Mouse (Mus musculus): ENCODE data around the gene Wdr72.

Gene Wdr72

GRCm38 (mm10) chr9:74109761-74110460 lies at the start of gene Wdr72:
TSS of gene Wdr72 (plus strand) at chr9:74110356.
- no peak for DNase-seq (ENCODE audit: low spot score in 2 of 2)

- no peak for DNase-seq (ENCODE audit: low spot score in 2 of 2)
Measured at GRCm38 (mm10) chr9:74066278-74066677, 43.9 kb upstream of the Wdr72 start.

GRCm38 (mm10) chr9:74066766-74067165 lies 43.4 kb upstream of the Wdr72 start:
- DNase-seq (ENCODE audit: low spot score in 2 of 2), result no peak

- no peak for DNase-seq (ENCODE audit: low spot score in 2 of 2)
Measured at GRCm38 (mm10) chr9:74075958-74076357, 34.2 kb upstream of the Wdr72 start.

GRCm38 (mm10) chr9:74078458-74078857 lies 31.7 kb upstream of the Wdr72 start:
- DNase-seq (ENCODE audit: low spot score in 2 of 2), result no peak

- DNase-seq (ENCODE audit: low spot score in 2 of 2), result no peak
Measured at GRCm38 (mm10) chr9:74080241-74080640, 29.9 kb upstream of the Wdr72 start.

- DNase-seq (ENCODE audit: low spot score in 2 of 2), result no peak
Measured at GRCm38 (mm10) chr9:74101591-74101990, 8.6 kb upstream of the Wdr72 start.

GRCm38 (mm10) chr9:74102615-74103014 lies 7.5 kb upstream of the Wdr72 start:
- DNase-seq (ENCODE audit: low spot score in 2 of 2), result no peak

GRCm38 (mm10) chr9:74110461-74110816 lies 283 bp downstream of the Wdr72 start:
- DNase-seq (ENCODE audit: low spot score in 2 of 2), result no peak

- no peak for DNase-seq (ENCODE audit: low spot score in 2 of 2)
Measured at GRCm38 (mm10) chr9:74112526-74112925, 2.4 kb downstream of the Wdr72 start.

GRCm38 (mm10) chr9:74126222-74126621 lies 16.1 kb downstream of the Wdr72 start:
- DNase-seq (ENCODE audit: low spot score in 2 of 2), result no peak

- no peak for DNase-seq (ENCODE audit: low spot score in 2 of 2)
Measured at GRCm38 (mm10) chr9:74134010-74134409, 23.9 kb downstream of the Wdr72 start.

- DNase-seq (ENCODE audit: low spot score in 2 of 2), result peak; percentile 43 to 55
Measured at GRCm38 (mm10) chr9:74141864-74142263, 31.7 kb downstream of the Wdr72 start.

- DNase-seq (ENCODE audit: low spot score in 2 of 2), result no peak
Measured at GRCm38 (mm10) chr9:74142705-74143104, 32.5 kb downstream of the Wdr72 start.

GRCm38 (mm10) chr9:74145203-74145602 lies 35.0 kb downstream of the Wdr72 start:
- DNase-seq (ENCODE audit: low spot score in 2 of 2), result no peak

- no peak for DNase-seq (ENCODE audit: low spot score in 2 of 2)
Measured at GRCm38 (mm10) chr9:74148306-74148705, 38.1 kb downstream of the Wdr72 start.

- no peak for DNase-seq (ENCODE audit: low spot score in 2 of 2)
Measured at GRCm38 (mm10) chr9:74160361-74160933, 50.3 kb downstream of the Wdr72 start.

GRCm38 (mm10) chr9:74165697-74166096 lies 55.5 kb downstream of the Wdr72 start:
- no peak for DNase-seq (ENCODE audit: low spot score in 2 of 2)

GRCm38 (mm10) chr9:74169904-74170303 lies 59.7 kb downstream of the Wdr72 start:
- peak in 1 of 2 experiments; percentile 5 for DNase-seq (ENCODE audit: low spot score in 2 of 2)

GRCm38 (mm10) chr9:74186748-74187400 lies 76.7 kb downstream of the Wdr72 start:
- DNase-seq (ENCODE audit: low spot score in 2 of 2), result no peak

GRCm38 (mm10) chr9:74187401-74188029 lies 77.4 kb downstream of the Wdr72 start:
- DNase-seq (ENCODE audit: low spot score in 2 of 2), result no peak

GRCm38 (mm10) chr9:74194898-74195297 lies 84.7 kb downstream of the Wdr72 start:
- no peak for DNase-seq (ENCODE audit: low spot score in 2 of 2)

GRCm38 (mm10) chr9:74228272-74228671 lies 118.1 kb downstream of the Wdr72 start:
- DNase-seq (ENCODE audit: low spot score in 2 of 2), result no peak

Measured in right cerebral cortex, postnatal 36 days (tissue).